Mouse (Mus musculus) limb, embryonic 10.5 days (tissue): ENCODE measurements around the gene Micu1. TPM values are rescaled to one million over a fixed set of nuclear protein-coding genes. Genes with fewer than 3 reads are reported as not detected.
"Not testable (repeated sequence)": the region's sequence is repeated elsewhere in the genome, so short reads cannot be mapped to it uniquely, and the experiment has no call there.

Experiments used
- DNase-seq: peaks from one replicate; pipeline ENCODE4 v3.0.0-alpha.2; 2017; ENCODE audit warnings: low spot score
- H3K27ac ChIP-seq: fragments of 300-500 bp; sonication (generic); 2 replicates; pipeline ENCODE4 v1.5.1; 2016; ENCODE audit warnings: mild to moderate bottlenecking
- H3K27me3 ChIP-seq: fragments of 300-500 bp; sonication (generic); 2 replicates; pipeline ENCODE4 v1.6.1; 2016; ENCODE audit warnings: low read depth, mild to moderate bottlenecking; ENCODE audit not compliant: poor library complexity, severe bottlenecking
- H3K36me3 ChIP-seq: fragments of 300-500 bp; sonication (generic); 2 replicates; pipeline ENCODE4 v1.6.1; 2016; ENCODE audit warnings: mild to moderate bottlenecking, moderate library complexity
- H3K4me1 ChIP-seq: fragments of 300-500 bp; sonication (generic); 2 replicates; pipeline ENCODE4 v1.6.1; 2016
- H3K4me3 ChIP-seq: fragments of 300-500 bp; sonication (generic); 2 replicates; pipeline ENCODE4 v1.5.1; 2016; ENCODE audit warnings: mild to moderate bottlenecking, moderate library complexity
- H3K9me3 ChIP-seq: fragments of 300-500 bp; sonication (generic); replicated peaks from 2 replicates; pipeline ENCODE4 v1.6.1; 2016; ENCODE audit warnings: mild to moderate bottlenecking
- WGBS: fragments of 180-500 bp; shearing (Covaris S2); methylation state at CpG from one replicate; pipeline ENCODE4 v1.1.7; 2016; 5-methylcytosine and 5-hydroxymethylcytosine counted together
- polyA plus RNA-seq: library from polyadenylated mRNA; unstranded; fragments of >200 nt; fragmentation: Nextera tagmentation; extraction: Ambion mirVana; gene quantifications from 2 replicates; pipeline ENCODE4 v1.2.1, GENCODE M21; 2016

The Micu1 gene
- polyA plus RNA-seq, 1 experiment from 2014 or later, result 52.4 TPM

GRCm38 (mm10) chr10:59876698-59877097 is 174.4 kb downstream of the Micu1 start:
- not testable (repeated sequence) for H3K9me3 ChIP-seq, DNase-seq, H3K36me3 ChIP-seq, H3K27ac ChIP-seq, H3K27me3 ChIP-seq, H3K4me1 ChIP-seq, H3K4me3 ChIP-seq
- WGBS, result 95% methylated on average over 4 of the region's 4 CpGs

GRCm38 (mm10) chr10:59877421-59878117 is 175.3 kb downstream of the Micu1 start:
- Histone ChIP-seq H3K36me3 (no peaks in the 10 kb centered on the region), H3K4me3 (no peak overlapping the region), H3K27ac (no peak overlapping the region), H3K4me1 (peaks cover 10% of the 10 kb centered on the region), H3K9me3 (no peaks in the 10 kb centered on the region), H3K27me3 (no peaks in the 10 kb centered on the region)
- WGBS, result 80% methylated on average over 15 of the region's 15 CpGs
- DNase-seq, result no peak

GRCm38 (mm10) chr10:59878823-59879222 is 176.5 kb downstream of the Micu1 start:
- H3K4me1 ChIP-seq, result peaks cover 10% of the 10 kb centered on the region
- 25% methylated on average over 5 of the region's 5 CpGs for WGBS
- DNase-seq, result no peak
- H3K4me3 ChIP-seq, result peak overlapping the region; percentile 90
- no peaks in the 10 kb centered on the region for H3K9me3 ChIP-seq
- H3K27me3 ChIP-seq, result no peaks in the 10 kb centered on the region
- H3K36me3 ChIP-seq, result peaks cover 11% of the 10 kb centered on the region
- H3K27ac ChIP-seq, result peak overlapping the region; percentile 99; the same call in 1 of the 2 replicates

GRCm38 (mm10) chr10:59879255-59880028 is 177.2 kb downstream of the Micu1 start, which contains the start of gene Dnajb12:
Gene Dnajb12 (plus strand): TSS chr10:59879556.
- WGBS, result under 1% methylated on average over 76 of the region's 80 CpGs
- H3K4me3 ChIP-seq, result peak within 1 kb of the TSS; percentile 90
- no peaks in the 10 kb centered on the region for H3K9me3 ChIP-seq
- DNase-seq, result peak; percentile 95
- no peaks in the 10 kb centered on the region for H3K27me3 ChIP-seq
- H3K36me3 ChIP-seq, result peaks cover 17% of the 10 kb centered on the region
- peak within 1 kb of the TSS; percentile 99 for H3K27ac ChIP-seq
- peaks cover 10% of the 10 kb centered on the region for H3K4me1 ChIP-seq

- Histone ChIP-seq H3K36me3 (peaks cover 22% of the 10 kb centered on the region), H3K4me3 (peak overlapping the region; percentile 90), H3K4me1 (peaks cover 10% of the 10 kb centered on the region), H3K27ac (peak overlapping the region; percentile 99), H3K27me3 (no peaks in the 10 kb centered on the region), H3K9me3 (no peaks in the 10 kb centered on the region)
- DNase-seq, result no peak
- under 1% methylated on average over 13 of the region's 13 CpGs for WGBS
Observed at GRCm38 (mm10) chr10:59880029-59880386, 177.7 kb downstream of the Micu1 start.

GRCm38 (mm10) chr10:59880837-59881236 is 178.6 kb downstream of the Micu1 start:
- WGBS, result 91% methylated on average over 7 of the region's 7 CpGs
- H3K4me3 ChIP-seq, result peak overlapping the region; percentile 90
- no peak for DNase-seq
- no peaks in the 10 kb centered on the region for H3K9me3 ChIP-seq
- peaks cover 10% of the 10 kb centered on the region for H3K4me1 ChIP-seq
- no peak overlapping the region for H3K27ac ChIP-seq
- H3K36me3 ChIP-seq, result peaks cover 30% of the 10 kb centered on the region
- H3K27me3 ChIP-seq, result no peaks in the 10 kb centered on the region

- 92% methylated on average over 10 of the region's 10 CpGs for WGBS
- Histone ChIP-seq H3K4me3 (no peak overlapping the region), H3K36me3 (peaks cover 42% of the 10 kb centered on the region), H3K27ac (no peak overlapping the region), H3K27me3 (no peaks in the 10 kb centered on the region), H3K9me3 (no peaks in the 10 kb centered on the region), H3K4me1 (peaks cover 10% of the 10 kb centered on the region)
- DNase-seq, result no peak
Observed at GRCm38 (mm10) chr10:59884327-59885173, 182.3 kb downstream of the Micu1 start.

- DNase-seq, result no peak
- 94% methylated on average over 14 of the region's 14 CpGs for WGBS
Observed at GRCm38 (mm10) chr10:59885174-59886080, 183.2 kb downstream of the Micu1 start.

GRCm38 (mm10) chr10:59886081-59886466 is 183.8 kb downstream of the Micu1 start:
- WGBS, result 95% methylated on average over 1 of the region's 1 CpGs
- no peaks in the 10 kb centered on the region for H3K9me3 ChIP-seq
- no peaks in the 10 kb centered on the region for H3K27me3 ChIP-seq
- H3K27ac ChIP-seq, result no peak overlapping the region
- no peak overlapping the region for H3K4me3 ChIP-seq
- no peak for DNase-seq
- H3K4me1 ChIP-seq, result peaks cover 4% of the 10 kb centered on the region; the same call in 1 of the 2 replicates
- peaks cover 55% of the 10 kb centered on the region for H3K36me3 ChIP-seq

More at GRCm38 (mm10) chr10:59885174-59886080, 183.2 kb downstream of the Micu1 start:
- H3K27me3 ChIP-seq, result no peaks in the 10 kb centered on the region
- H3K9me3 ChIP-seq, result no peaks in the 10 kb centered on the region
- peaks cover 49% of the 10 kb centered on the region for H3K36me3 ChIP-seq
- H3K4me1 ChIP-seq, result peaks cover 11% of the 10 kb centered on the region
- H3K27ac ChIP-seq, result no peak overlapping the region
- H3K4me3 ChIP-seq, result no peak overlapping the region

GRCm38 (mm10) chr10:59887432-59887831 is 185.2 kb downstream of the Micu1 start:
- Histone ChIP-seq H3K4me3 (no peak overlapping the region), H3K36me3 (peaks cover 69% of the 10 kb centered on the region), H3K9me3 (no peaks in the 10 kb centered on the region), H3K27ac (no peak overlapping the region), H3K4me1 (peaks cover 3% of the 10 kb centered on the region; the same call in 1 of the 2 replicates), H3K27me3 (no peaks in the 10 kb centered on the region)
- WGBS, result 92% methylated on average over 5 of the region's 5 CpGs
- DNase-seq, result no peak

GRCm38 (mm10) chr10:59889339-59889738 is 187.1 kb downstream of the Micu1 start:
- WGBS, result 93% methylated on average over 7 of the region's 7 CpGs
- no peak overlapping the region for H3K27ac ChIP-seq
- H3K4me1 ChIP-seq, result peaks cover 3% of the 10 kb centered on the region; the same call in 1 of the 2 replicates
- peaks cover 71% of the 10 kb centered on the region for H3K36me3 ChIP-seq
- DNase-seq, result no peak
- no peaks in the 10 kb centered on the region for H3K9me3 ChIP-seq
- no peaks in the 10 kb centered on the region for H3K27me3 ChIP-seq
- no peak overlapping the region for H3K4me3 ChIP-seq
